Mouse (Mus musculus) retina, postnatal 1 day (tissue): ENCODE measurements at regions not wholly inside any gene's neighbourhood (a gene's known extent, or its start where the extent isn't known, plus 50 kb on each side); places are given as distances from the start of the nearest gene placed in this dataset.
"Not testable (repeated sequence)": the region's sequence is repeated elsewhere in the genome, so short reads cannot be mapped to it uniquely, and the experiment has no call there.

ENCODE experiments used
- DNase-seq: peaks from one replicate; pipeline ENCODE4 v3.0.0-alpha.2; 2012

GRCm38 (mm10) chr14:40561886-40562285, 331.2 kb downstream of the Sh2d4b start:
- DNase-seq, result no peak

GRCm38 (mm10) chr14:40546421-40546820, 346.6 kb downstream of the Sh2d4b start:
- not testable (repeated sequence) for DNase-seq

- no peak for DNase-seq
Observed at GRCm38 (mm10) chr14:40533031-40533430, 360.0 kb downstream of the Sh2d4b start.

GRCm38 (mm10) chr14:40514679-40515078, 378.4 kb downstream of the Sh2d4b start:
- DNase-seq, result peak; percentile 41
